Mouse (Mus musculus) spleen, adult 18-20 months (tissue): ENCODE measurements at regions not wholly inside any gene's neighbourhood (a gene's known extent, or its start where the extent isn't known, plus 50 kb on each side); places are given as distances from the start of the nearest gene placed in this dataset.

Experiments used
- DNase-seq, 2 experiments: peaks; one replicate each; pipeline ENCODE4 v3.0.0; 2022; ENCODE audit warnings: mixed read lengths in 2 of 2

- no peak for DNase-seq
These were observed 302.5 kb upstream of the Rnf219 start for GRCm38 (mm10) chr14:104824926-104825325.

DNA sequence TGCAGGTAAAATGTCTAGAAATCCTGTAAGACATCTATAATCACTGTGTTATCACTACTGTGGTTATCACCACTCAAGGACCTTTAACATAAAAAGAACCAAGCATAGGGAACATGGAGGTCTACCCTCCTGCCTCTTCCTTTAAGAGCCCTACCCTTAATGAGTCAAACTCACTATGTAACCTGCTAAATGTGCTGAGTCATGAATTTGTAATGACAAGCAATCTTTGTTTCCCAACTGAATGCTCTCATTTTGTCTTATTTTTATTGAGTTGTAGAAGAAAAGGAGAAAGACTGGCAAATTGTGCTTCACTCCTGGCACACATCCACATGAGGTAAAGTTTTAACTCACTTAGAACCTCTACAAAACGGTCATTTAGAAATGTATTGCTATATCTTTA lies 301.8 kb upstream of the Rnf219 start:
- DNase-seq: no peak

- DNase-seq: no peak
These were observed 299.6 kb upstream of the Rnf219 start for GRCm38 (mm10) chr14:104821903-104822573.

DNA sequence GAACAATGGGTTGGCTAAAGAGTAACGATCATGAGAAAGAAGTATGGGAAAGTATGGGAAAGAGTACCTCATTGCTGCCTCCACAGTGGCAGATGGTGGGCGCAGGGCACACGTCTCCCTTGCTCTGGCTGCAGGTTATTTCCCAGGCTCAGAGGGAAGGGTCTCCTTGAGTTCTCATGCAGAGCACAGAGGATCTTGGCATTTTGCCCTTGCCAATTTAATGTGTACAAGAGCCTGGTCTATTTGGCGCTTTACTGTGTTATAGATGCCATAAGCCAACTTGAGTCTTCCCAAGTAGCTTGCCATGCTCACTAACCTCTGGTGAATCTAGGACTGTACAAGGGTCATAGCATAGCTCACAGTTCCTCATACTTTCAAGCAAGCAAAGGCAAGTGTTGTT lies 296.7 kb upstream of the Rnf219 start:
- no peak for DNase-seq

GRCm38 (mm10) chr14:104813977-104814584 lies 291.6 kb upstream of the Rnf219 start:
- peak in 1 of 2 experiments; percentile 50 for DNase-seq

DNA sequence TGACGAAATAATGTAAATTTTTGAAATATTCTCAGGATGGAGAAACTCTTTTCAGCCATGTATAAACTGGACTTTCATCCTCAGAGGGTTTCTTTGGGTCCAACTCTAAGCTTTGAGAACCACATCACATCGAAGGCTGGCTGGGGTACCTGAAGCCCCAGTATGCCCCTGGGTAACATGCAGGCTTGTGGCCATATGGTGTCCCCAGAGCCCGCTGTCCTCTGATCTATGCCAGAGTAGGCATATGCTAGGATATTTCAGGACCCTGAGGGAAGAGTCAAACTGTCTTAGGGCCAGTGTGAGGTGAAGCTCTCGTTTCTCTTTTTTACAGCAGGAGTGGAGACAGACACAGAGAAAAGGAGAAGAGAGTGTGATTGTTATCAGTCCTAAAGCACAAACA lies 289.6 kb upstream of the Rnf219 start:
- DNase-seq: no peak

DNA sequence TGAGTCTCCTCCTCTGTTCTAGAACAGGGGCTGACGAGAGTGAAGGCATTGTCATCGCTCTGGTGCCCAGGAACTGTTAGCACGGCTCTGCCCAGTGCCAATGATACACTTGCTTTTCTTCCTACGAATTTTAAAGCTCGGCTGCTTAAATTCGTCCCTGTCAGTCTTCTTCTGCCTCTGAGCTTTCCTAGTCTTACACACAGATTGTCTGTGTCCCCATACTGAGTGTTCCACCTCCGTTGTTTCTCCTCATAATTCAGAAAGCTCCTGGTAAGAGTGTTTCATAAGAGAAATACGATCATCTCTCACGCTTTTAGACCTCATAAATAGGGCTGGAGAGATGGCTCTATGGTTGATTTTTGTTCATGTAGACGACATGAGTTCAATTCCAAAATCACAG lies 282.9 kb upstream of the Rnf219 start:
- no peak for DNase-seq

- DNase-seq: no peak
These were observed 274.0 kb upstream of the Rnf219 start for GRCm38 (mm10) chr14:104796348-104796965.

- no peak for DNase-seq
These were observed 266.9 kb upstream of the Rnf219 start for GRCm38 (mm10) chr14:104789346-104789745.

DNA sequence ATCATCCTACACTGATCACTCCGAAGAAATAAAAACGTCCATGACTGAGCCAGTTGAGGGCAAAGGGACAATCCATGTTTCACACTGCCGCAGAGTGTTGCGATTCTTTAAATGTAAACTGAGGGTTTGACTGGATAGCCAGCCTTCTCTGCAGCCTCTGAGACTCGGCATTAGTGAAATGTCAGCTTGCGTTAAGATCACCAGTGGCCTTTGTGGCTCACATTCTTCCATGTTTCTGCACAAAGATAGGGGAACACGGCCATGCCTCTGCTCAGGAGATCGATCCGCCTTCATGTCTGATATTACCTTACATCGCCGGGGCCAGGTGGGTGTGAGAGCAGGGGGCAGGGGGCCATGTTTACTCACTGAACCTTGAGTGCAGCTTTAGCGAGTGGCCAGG lies 262.6 kb upstream of the Rnf219 start:
- DNase-seq: no peak

- no peak for DNase-seq
These were observed 247.5 kb upstream of the Rnf219 start for GRCm38 (mm10) chr14:104769938-104770337.

- no peak for DNase-seq
These were observed 211.8 kb upstream of the Rnf219 start for GRCm38 (mm10) chr14:104734213-104734612.

DNA sequence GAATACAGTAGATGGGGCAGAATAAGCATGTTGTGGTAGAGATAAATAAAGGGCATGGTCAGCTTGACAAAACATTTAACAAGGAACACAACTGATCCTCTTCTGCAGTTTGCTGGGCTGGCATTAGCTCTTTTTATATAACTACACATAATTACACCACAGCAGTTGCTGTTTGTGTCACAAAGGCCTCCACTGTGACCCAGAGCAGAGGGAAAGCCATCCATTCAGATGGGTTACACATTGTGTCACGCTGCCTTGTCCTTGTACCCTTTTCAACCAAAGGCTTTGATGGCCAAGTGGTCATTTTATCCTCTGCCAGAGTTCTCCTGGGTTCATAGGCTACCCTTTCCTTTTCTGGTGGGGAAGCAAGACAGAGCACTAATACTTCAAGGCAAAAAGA lies 209.6 kb upstream of the Rnf219 start:
- DNase-seq: no peak

DNA sequence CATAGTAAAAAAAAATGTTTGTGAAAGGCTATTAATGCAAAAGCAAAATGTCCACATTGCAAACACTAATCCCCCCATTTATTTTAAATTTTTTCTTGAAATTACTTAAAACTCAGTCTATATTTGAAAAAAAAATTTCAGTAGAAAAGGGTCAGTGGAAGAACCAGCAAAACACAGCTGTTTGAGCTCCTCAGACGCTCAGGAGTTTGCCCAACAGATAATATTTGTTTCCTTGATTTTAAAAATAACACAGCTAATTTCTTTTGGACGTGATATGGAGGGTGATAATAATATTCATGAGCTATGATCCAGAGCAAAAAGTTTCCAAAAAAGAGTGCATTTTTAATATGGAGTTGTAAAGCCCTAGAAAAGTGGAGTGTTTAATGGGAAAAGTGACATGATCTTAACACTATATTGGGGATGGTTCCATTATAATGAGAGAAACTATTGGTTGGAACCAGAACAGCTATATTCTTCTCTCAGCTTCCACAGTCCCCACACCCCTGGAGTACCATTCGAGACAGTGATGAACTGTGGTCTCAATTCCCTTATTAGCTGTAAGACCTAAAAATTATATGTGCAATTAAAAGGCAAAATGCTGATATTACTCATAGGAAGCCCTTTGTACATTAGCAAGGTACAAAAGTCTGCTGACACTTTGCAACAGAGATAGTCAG lies 209.0 kb upstream of the Rnf219 start:
- DNase-seq: no peak

DNA sequence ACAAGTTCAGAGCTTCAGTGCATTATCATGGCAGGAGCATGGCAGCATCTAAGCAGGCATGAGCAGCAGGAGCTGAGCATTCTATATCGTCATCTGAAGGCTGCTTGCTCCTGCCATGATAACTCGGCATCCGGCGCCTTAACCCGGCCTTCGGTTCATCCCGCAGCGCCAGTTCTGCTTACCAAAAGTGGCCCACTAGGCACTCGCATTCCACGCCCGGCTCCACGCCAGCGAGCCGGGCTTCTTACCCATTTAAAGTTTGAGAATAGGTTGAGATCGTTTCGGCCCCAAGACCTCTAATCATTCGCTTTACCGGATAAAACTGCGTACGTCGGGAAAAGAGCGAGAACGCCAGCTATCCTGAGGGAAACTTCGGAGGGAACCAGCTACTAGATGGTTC lies 193.2 kb upstream of the Rnf219 start:
- peak; percentile 79 to 85 for DNase-seq

GRCm38 (mm10) chr14:104702283-104702893 lies 179.9 kb upstream of the Rnf219 start:
- no peak for DNase-seq

DNA sequence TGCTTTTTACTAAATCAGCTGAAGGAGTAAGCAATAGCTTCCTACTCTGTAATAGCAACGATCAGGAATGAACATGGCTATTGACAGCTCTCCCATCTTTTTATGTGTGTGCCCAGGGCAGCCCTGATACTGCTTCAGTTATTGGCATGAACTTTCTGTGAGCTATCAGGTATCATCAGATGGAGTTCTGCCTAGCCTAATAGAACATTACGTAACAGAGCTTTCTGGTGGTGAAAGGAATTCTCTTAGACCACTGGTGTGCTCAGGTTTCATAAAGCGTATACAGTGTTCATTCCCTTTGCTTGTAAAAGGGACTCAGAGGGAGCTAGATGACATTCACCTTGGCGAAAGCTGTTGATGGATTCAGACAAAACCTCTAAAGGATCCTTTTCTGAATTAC lies 176.5 kb upstream of the Rnf219 start:
- DNase-seq: no peak

DNA sequence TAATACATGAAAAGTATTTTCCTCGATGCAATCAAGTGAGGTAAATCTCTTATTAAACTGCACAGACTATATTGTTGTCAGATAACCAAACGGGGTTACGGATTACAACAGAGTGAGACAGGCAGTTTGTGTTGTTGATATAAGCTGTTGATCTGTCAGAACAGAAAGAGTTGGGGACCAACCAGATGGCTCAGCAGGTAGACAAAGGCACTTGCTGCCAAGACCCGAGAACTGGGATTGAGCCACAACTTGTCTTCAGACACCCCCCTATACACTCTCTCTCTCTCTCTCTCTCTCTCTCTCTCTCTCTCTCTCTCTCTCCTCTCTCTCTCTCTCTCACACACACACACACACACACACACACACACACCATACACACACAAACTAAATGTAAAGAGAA lies 172.7 kb upstream of the Rnf219 start:
- DNase-seq: no peak

- DNase-seq: no peak
These were observed 171.8 kb upstream of the Rnf219 start for GRCm38 (mm10) chr14:104694174-104694803.

DNA sequence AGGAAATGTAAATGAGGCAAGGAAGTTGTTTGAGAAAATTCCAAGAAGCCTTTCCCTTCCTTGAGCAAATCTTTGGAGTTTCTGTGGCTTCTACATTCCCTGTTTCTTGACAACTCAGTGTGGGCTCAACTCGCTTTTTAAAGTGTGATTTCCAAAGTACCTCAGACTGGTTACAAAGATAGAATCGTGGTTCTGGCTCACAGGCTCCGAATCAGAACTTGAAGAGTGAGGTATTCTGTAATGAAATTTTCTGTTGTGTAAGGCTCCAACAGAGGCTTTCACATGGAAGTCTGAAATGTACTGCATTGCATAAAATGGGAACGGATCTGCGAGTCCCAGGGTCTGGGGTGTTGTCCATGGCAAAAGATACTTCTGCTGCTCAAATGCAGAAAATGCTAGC lies 170.2 kb upstream of the Rnf219 start:
- DNase-seq: no peak

- no peak for DNase-seq
These were observed 166.0 kb upstream of the Rnf219 start for GRCm38 (mm10) chr14:104688440-104688839.

DNA sequence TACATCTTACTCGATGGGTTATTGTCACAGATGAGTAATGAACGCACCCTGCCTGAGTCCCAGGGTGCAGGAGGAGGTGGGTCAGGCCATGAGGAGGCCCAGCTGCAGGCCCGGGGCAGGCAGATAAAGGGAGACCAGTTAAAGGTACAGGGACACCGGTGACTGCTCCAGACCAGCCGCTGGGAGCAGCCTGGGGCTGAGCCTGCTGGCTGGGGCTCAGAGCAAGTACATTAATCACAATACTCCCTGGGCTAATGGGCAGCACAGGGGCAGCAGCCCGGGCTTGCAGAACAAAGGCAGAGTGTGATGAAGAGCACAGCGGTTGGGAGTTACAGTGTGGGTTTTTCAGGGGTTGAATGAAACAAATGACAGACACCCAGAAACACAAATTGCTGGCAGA lies 154.4 kb upstream of the Rnf219 start:
- no peak for DNase-seq

DNA sequence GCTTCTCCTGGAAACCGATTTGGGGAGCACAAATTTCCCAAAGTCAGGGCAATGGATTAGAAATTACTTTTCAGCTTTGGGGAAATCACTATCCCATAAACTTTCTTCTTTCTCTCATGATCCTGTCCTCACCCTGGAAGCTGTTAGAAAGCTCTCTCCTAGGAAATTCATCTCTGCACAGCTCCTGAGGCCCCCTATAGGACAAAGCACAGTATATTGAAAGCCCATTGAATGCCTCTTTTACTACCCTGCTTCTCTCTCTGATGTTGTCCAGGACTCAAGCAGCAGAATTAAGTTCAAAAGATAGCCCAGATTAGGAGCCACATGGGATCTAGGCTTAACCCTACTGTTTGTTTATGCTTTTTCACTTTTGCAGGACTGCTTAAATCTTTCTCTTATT lies 139.3 kb upstream of the Rnf219 start:
- DNase-seq: no peak
